Mouse (Mus musculus) kidney, postnatal 0 days (tissue): ENCODE results near the gene Tenm4. TPM values are rescaled to one million over a fixed set of nuclear protein-coding genes. Genes with fewer than 3 reads are reported as not detected.

Experiments
- ATAC-seq: fragments of 200-750 bp; cut with Nextera tagmentation; replicated peaks from 2 replicates; pipeline ENCODE4 v1.8.0; 2017; ENCODE audit warnings: low read depth, moderate number of reproducible peaks, moderate TSS enrichment, moderate library complexity; ENCODE audit not compliant: low FRiP score
- DNase-seq: peaks from one replicate; pipeline ENCODE4 v3.0.0-alpha.2; 2016; ENCODE audit warnings: low spot score
- H3K27ac ChIP-seq: fragments of 300-500 bp; sonication (generic); 2 replicates; pipeline ENCODE4 v1.5.1; 2014; ENCODE audit warnings: mild to moderate bottlenecking
- H3K27me3 ChIP-seq: fragments of 300-500 bp; sonication (generic); 2 replicates; pipeline ENCODE4 v1.6.1; 2014; ENCODE audit warnings: low read length, mixed read lengths; ENCODE audit not compliant: insufficient read depth
- H3K36me3 ChIP-seq: fragments of 300-500 bp; sonication (generic); 2 replicates; pipeline ENCODE4 v1.6.1; 2014; ENCODE audit warnings: low read length, mixed read lengths; ENCODE audit not compliant: insufficient read depth
- H3K4me1 ChIP-seq: fragments of 300-500 bp; sonication (generic); replicated peaks from 2 replicates; pipeline ENCODE4 v1.6.1; 2014; ENCODE audit warnings: antibody characterized with exemption, low read length, mixed read lengths; ENCODE audit not compliant: insufficient read depth
- H3K4me2 ChIP-seq: fragments of 300-500 bp; sonication (generic); 2 replicates; pipeline ENCODE4 v1.6.1; 2014; ENCODE audit warnings: mild to moderate bottlenecking, low read length, moderate library complexity, mixed read lengths
- H3K4me3 ChIP-seq: fragments of 300-500 bp; sonication (generic); replicated peaks from 2 replicates; pipeline ENCODE4 v1.5.1; 2014; ENCODE audit warnings: low read depth, low read length
- H3K9ac ChIP-seq: fragments of 300-500 bp; sonication (generic); 2 replicates; pipeline ENCODE4 v1.6.1; 2014; ENCODE audit warnings: low read depth, low read length
- H3K9me3 ChIP-seq: fragments of 300-500 bp; sonication (generic); replicated peaks from 2 replicates; pipeline ENCODE4 v1.6.1; 2016; ENCODE audit warnings: low read length, inconsistent platforms, mixed read lengths
- CTCF ChIP-seq: IDR thresholded peaks from 2 replicates; pipeline ENCODE4 v1.5.1; 2016; ENCODE audit warnings: antibody characterized with exemption, low read depth, mild to moderate bottlenecking, moderate library complexity
- WGBS: fragments of 180-500 bp; shearing (Covaris S2); extraction: QIAGEN DNeasy Blood & Tissue Kit; methylation state at CpG from one replicate; pipeline ENCODE4 v1.1.7; 2014; 5-methylcytosine and 5-hydroxymethylcytosine counted together
- polyA plus RNA-seq: library from polyadenylated mRNA; unstranded; fragments of >200 nt; fragmentation: Nextera tagmentation; extraction: Ambion mirVana; gene quantifications from 2 replicates; pipeline ENCODE4 v1.2.1, GENCODE M21; 2015

The Tenm4 gene
- polyA plus RNA-seq, 1 experiment from 2014 or later: 22.6 TPM

DNA sequence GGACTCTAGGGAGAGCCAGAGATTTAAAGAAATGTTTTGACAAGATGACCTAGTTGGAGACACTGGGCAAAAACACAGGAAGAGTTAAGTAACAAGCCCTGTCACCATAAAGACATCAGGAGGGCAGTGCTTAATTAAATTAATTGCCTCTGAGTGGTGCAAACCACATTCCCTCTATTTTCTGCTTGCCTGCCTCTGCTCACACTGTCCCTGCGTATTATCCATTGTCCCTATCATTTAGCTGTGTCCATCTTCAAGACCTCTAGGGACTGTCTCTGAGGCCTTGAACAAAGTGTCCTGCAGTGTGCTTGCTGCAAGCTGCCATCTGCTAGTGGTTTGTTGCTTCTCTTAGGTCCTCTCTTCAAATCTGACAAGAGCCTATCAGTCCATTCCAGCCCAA, 508.7 kb downstream of the Tenm4 start:
- 36% methylated on average over 1 of the region's 1 CpGs for WGBS
- Histone ChIP-seq H3K4me1 (peaks cover 4% of the 10 kb centered on the region), H3K9me3 (no peaks in the 10 kb centered on the region), H3K27me3 (no peaks in the 10 kb centered on the region), H3K27ac (peak overlapping the region; percentile 34; the same call in 1 of the 2 replicates), H3K4me2 (no peak overlapping the region), H3K36me3 (no peaks in the 10 kb centered on the region), H3K9ac (no peak overlapping the region), H3K4me3 (no peak overlapping the region)
- ATAC-seq (no peak; the same call in 1 of the 2 replicates), DNase-seq (peak; percentile 60)
- no peak for TF ChIP-seq CTCF

DNA sequence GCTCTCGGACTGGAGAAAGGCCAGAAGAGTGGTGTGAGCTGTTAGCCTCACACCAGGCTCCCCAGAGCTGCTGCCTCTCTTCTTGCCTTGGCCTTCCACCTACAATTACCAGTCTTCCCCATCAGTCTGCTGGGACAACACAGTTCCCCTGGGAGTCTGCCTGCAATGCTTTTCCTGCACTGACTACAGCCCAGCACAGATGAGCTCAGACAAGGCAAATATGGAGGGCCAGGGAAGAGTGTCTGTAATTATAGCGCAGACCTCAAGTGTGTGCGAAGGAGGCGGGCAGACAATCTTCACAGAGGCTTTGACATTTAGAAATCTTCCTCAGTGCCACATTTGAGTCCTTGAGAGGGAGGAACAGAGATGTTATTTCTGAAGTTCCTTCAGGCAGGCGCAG, 509.4 kb downstream of the Tenm4 start:
- Histone ChIP-seq H3K9ac (no peak overlapping the region), H3K4me1 (peaks cover 4% of the 10 kb centered on the region), H3K36me3 (no peaks in the 10 kb centered on the region), H3K27ac (peak overlapping the region; percentile 34; the same call in 1 of the 2 replicates), H3K9me3 (no peaks in the 10 kb centered on the region), H3K4me2 (no peak overlapping the region), H3K27me3 (no peaks in the 10 kb centered on the region), H3K4me3 (no peak overlapping the region)
- 90% methylated on average over 5 of the region's 5 CpGs for WGBS
- DNase-seq (no peak), ATAC-seq (no peak)
- no peak for TF ChIP-seq CTCF

DNA sequence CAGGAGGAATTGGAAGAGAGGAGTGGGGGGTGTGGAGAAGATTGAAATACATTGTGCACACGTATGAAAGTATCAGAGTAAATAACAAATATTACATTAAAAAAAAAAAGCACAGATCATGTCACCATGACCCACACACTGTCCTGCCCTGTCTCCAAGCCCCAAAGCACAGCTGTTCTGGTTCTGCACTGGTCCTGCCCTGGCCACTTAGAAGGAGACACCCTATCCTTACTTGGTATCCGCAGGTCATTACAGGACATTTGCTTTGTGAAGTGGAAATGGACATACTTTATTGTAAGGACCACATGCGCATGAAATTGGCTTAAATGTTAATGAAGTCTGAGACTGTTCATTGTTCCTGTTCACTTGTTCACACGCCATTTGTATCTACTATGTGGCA, 510.8 kb downstream of the Tenm4 start:
- no peak for ATAC-seq
- peaks cover 4% of the 10 kb centered on the region for H3K4me1 ChIP-seq
- no peak overlapping the region for H3K9ac ChIP-seq
- no peaks in the 10 kb centered on the region for H3K27me3 ChIP-seq
- H3K9me3 ChIP-seq: no peaks in the 10 kb centered on the region
- H3K4me3 ChIP-seq: no peak overlapping the region
- no peaks in the 10 kb centered on the region for H3K36me3 ChIP-seq
- no peak for DNase-seq
- H3K4me2 ChIP-seq: no peak overlapping the region
- H3K27ac ChIP-seq: no peak overlapping the region
- TF ChIP-seq CTCF: no peak
- 85% methylated on average over 4 of the region's 4 CpGs for WGBS

DNA sequence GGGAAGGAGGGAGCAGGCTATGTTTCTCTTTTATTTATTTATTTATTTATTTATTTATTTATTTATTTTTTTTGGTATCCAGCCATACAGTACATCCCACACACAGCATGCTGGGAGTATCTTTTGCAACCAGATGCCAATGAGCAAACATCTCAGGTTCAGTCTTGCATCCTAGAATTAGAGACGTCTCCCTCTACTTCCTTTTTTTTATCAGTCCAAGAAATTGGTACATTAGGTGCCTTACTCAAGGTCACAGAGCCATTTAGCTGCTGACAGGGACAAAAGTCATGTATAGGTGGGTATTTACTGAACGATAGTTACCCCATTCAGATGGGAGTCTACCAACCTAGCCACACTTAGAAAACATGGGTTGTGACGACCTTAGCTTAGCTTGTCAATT, 517.1 kb downstream of the Tenm4 start:
- ATAC-seq: no peak
- Histone ChIP-seq H3K9ac (no peak overlapping the region), H3K4me1 (0 out of 2 replicates have a peak, but pooled peaks cover 3% of the 10 kb centered on the region), H3K4me2 (no peak overlapping the region), H3K27me3 (no peaks in the 10 kb centered on the region), H3K4me3 (no peak overlapping the region), H3K36me3 (no peaks in the 10 kb centered on the region), H3K9me3 (no peaks in the 10 kb centered on the region), H3K27ac (no peak overlapping the region)
- 85% methylated on average over 3 of the region's 3 CpGs for WGBS
- no peak for TF ChIP-seq CTCF
- no peak for DNase-seq

DNA sequence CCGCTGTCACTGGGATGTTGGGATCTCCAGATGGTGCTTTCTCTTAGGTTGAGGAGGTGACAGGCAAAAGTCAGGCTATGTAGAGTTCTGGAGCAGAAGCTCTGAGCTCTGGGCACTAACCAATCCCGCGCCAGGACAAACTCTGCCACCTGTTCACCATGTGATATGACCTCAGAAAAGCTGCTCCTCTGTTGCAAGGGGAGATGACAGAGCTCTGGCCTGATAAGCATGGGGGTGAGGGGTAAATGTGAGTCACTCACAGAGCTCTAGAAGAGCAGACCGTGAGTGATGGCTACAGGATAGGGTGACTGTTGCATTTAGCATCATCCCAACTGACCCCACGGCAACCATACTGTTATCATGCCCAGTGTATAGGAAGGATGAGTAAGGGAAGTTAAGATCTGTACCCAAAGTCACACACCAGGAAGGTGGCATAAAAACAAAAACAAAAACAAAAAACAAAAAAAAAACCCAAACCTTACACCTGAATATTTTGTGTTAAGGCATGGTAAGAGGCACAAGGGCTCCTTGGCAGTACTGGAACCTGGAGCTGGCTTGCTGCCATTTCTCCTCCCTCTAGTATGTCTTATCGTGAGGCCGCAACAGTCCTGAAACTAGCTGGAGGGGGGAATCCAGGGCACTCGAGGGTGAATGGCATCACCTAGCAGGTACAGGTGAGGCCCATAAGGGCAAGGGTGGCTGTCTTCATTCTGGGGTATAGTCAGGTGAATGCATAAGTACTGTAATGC, 530.2 kb downstream of the Tenm4 start:
- no peaks in the 10 kb centered on the region for H3K4me1 ChIP-seq
- DNase-seq: no peak
- H3K9me3 ChIP-seq: no peaks in the 10 kb centered on the region
- H3K36me3 ChIP-seq: no peaks in the 10 kb centered on the region
- H3K4me2 ChIP-seq: no peak overlapping the region
- H3K4me3 ChIP-seq: no peak overlapping the region
- no peak overlapping the region for H3K27ac ChIP-seq
- WGBS: 86% methylated on average over 8 of the region's 8 CpGs
- TF ChIP-seq CTCF: no peak
- no peak overlapping the region for H3K9ac ChIP-seq
- no peaks in the 10 kb centered on the region for H3K27me3 ChIP-seq
- ATAC-seq: no peak

DNA sequence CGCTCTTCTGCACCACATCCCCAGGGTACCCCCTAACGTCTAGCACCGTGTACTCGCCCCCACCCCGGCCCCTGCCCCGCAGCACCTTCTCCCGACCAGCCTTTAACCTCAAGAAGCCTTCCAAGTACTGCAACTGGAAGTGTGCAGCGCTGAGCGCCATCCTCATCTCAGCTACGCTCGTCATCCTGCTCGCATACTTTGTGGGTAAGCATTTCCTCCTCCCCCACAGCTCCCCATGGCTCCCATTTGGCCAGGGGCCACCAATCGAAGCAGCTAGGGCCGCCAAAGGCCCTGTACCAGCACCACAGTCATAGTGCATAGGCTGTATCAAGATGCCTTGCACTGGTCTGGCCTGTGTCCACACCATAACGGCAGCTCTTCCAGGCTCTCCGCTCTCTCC, 532.9 kb downstream of the Tenm4 start:
- Histone ChIP-seq H3K9me3 (no peaks in the 10 kb centered on the region), H3K9ac (no peak overlapping the region), H3K4me1 (no peaks in the 10 kb centered on the region), H3K27ac (no peak overlapping the region), H3K36me3 (no peaks in the 10 kb centered on the region), H3K27me3 (no peaks in the 10 kb centered on the region), H3K4me3 (no peak overlapping the region), H3K4me2 (no peak overlapping the region)
- DNase-seq: no peak
- TF ChIP-seq CTCF: no peak
- 73% methylated on average over 16 of the region's 16 CpGs for WGBS
- no peak for ATAC-seq
